Mouse (Mus musculus) embryonic facial prominence, embryonic 12.5 days (tissue): ENCODE data around the gene Fra10ac1. TPM values are rescaled to one million over a fixed set of nuclear protein-coding genes. Genes with fewer than 3 reads are reported as not detected.

Experiments
- ATAC-seq: fragments of 200-750 bp; cut with Nextera tagmentation; 2 replicates; pipeline ENCODE4 v1.8.0; 2017; ENCODE audit not compliant: insufficient number of reproducible peaks, insufficient read depth, low FRiP score, low TSS enrichment
- H3K27ac ChIP-seq: fragments of 300-500 bp; sonication (generic); 2 replicates; pipeline ENCODE4 v1.5.1; 2016; ENCODE audit warnings: mild to moderate bottlenecking
- H3K27me3 ChIP-seq: fragments of 300-500 bp; sonication (generic); 2 replicates; pipeline ENCODE4 v1.6.1; 2016; ENCODE audit warnings: mild to moderate bottlenecking, moderate library complexity
- H3K36me3 ChIP-seq: fragments of 300-500 bp; sonication (generic); 2 replicates; pipeline ENCODE4 v1.6.1; 2016; ENCODE audit warnings: mild to moderate bottlenecking
- H3K4me1 ChIP-seq: fragments of 300-500 bp; sonication (generic); 2 replicates; pipeline ENCODE4 v1.6.1; 2016
- H3K4me2 ChIP-seq: fragments of 300-500 bp; sonication (generic); replicated peaks from 2 replicates; pipeline ENCODE4 v1.6.1; 2016; ENCODE audit warnings: mild to moderate bottlenecking, moderate library complexity
- H3K4me3 ChIP-seq: fragments of 300-500 bp; sonication (generic); 2 replicates; pipeline ENCODE4 v1.5.1; 2016; ENCODE audit warnings: mild to moderate bottlenecking
- H3K9ac ChIP-seq: fragments of 300-500 bp; sonication (generic); 2 replicates; pipeline ENCODE4 v1.6.1; 2016; ENCODE audit warnings: mild to moderate bottlenecking, moderate library complexity
- H3K9me3 ChIP-seq: fragments of 300-500 bp; sonication (generic); 2 replicates; pipeline ENCODE4 v1.6.1; 2016; ENCODE audit warnings: mild to moderate bottlenecking, moderate library complexity
- WGBS: fragments of 180-500 bp; shearing (Covaris S2); methylation state at CpG from one replicate; pipeline ENCODE4 v1.1.7; 2016; 5-methylcytosine and 5-hydroxymethylcytosine counted together
- polyA plus RNA-seq: library from polyadenylated mRNA; unstranded; fragments of >200 nt; fragmentation: Nextera tagmentation; extraction: Ambion mirVana; gene quantifications from 2 replicates; pipeline ENCODE4 v1.2.1, GENCODE M21; 2016

Gene Fra10ac1
- polyA plus RNA-seq, 1 experiment from 2014 or later = 49.3 TPM

DNA sequence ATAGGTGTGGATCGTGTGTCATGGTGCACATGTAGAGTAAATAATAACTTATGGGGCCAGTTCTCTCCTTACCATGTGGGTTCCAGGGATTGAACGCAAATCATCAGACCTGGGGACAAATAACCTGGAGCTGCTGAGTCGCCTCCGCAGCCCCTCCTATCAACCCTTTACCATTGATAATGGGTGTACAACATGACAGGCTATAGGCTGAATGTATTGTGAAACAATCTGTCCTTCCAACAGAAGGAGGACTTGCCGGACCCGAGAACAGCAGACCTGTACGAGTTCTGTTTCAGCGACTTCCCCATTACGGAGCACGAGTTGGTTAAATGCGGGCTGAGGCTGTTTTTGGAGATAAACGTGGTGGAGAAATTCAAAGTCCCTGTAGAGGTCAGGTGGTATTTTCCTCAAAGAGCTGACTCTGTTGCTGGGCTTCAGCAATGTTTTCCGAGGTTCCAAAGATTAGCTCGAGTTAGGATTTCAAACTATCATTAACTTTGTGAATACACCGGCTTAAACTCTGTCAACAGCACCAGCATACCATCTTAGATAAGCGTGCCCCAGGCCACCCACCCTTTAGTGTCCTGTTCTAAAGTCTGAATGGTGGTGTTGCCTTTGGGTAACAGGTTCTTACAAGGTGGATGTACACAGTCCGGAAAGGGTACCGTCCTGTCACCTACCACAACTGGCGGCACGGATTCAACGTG lies 62.2 kb downstream of the Fra10ac1 start:
- H3K9ac ChIP-seq = no peak overlapping the region
- no peak overlapping the region for H3K27ac ChIP-seq
- H3K36me3 ChIP-seq = no peaks in the 10 kb centered on the region
- no peak for ATAC-seq
- H3K4me2 ChIP-seq = no peak overlapping the region
- no peak overlapping the region for H3K4me3 ChIP-seq
- H3K27me3 ChIP-seq = no peaks in the 10 kb centered on the region
- H3K9me3 ChIP-seq = no peaks in the 10 kb centered on the region
- 93% methylated on average over 21 of the region's 21 CpGs for WGBS
- no peaks in the 10 kb centered on the region for H3K4me1 ChIP-seq

DNA sequence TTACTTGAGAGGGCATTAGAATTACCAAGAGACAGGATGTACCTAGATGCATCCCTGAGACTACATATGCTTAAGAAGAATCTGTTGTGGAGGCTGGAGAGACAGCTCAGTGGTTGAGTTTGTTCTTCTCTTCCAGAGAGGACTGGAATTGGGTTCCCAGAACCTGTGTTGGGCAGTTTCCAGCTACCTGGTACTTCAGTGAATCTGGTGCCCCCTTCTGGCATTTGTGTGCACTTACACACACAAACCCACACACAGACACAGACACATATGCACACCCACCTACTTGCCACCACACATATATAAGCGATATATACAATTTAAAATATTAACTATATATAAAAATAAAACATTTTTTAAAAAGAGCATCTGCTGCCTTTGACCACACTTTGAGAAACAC lies 67.7 kb downstream of the Fra10ac1 start:
- no peak overlapping the region for H3K4me2 ChIP-seq
- H3K36me3 ChIP-seq = no peaks in the 10 kb centered on the region
- ATAC-seq = no peak
- no peaks in the 10 kb centered on the region for H3K9me3 ChIP-seq
- no peak overlapping the region for H3K27ac ChIP-seq
- H3K4me3 ChIP-seq = no peak overlapping the region
- H3K27me3 ChIP-seq = no peaks in the 10 kb centered on the region
- no peaks in the 10 kb centered on the region for H3K4me1 ChIP-seq
- H3K9ac ChIP-seq = no peak overlapping the region
- WGBS = 97% methylated on average over 1 of the region's 1 CpGs

- no peaks in the 10 kb centered on the region for H3K4me1 ChIP-seq
- no peak overlapping the region for H3K27ac ChIP-seq
- no peak overlapping the region for H3K4me2 ChIP-seq
- 71% methylated on average over 4 of the region's 4 CpGs for WGBS
- no peaks in the 10 kb centered on the region for H3K27me3 ChIP-seq
- H3K4me3 ChIP-seq = no peak overlapping the region
- no peak overlapping the region for H3K9ac ChIP-seq
- no peak for ATAC-seq
- no peaks in the 10 kb centered on the region for H3K9me3 ChIP-seq
- no peaks in the 10 kb centered on the region for H3K36me3 ChIP-seq
Measured at GRCm38 (mm10) chr19:38143540-38144271, 80.2 kb downstream of the Fra10ac1 start.

Other genes with a start within 250 kb of the Fra10ac1 start
- 13.5 and 15.0 TPM in 2 replicates for gene Myof, start 180.6 kb downstream of the Fra10ac1 start, polyA plus RNA-seq
- 23.8 and 26.7 TPM in 2 replicates for gene Cep55, start 169.1 kb downstream of the Fra10ac1 start, polyA plus RNA-seq
- not detected in 2 replicates for gene Ffar4, start 127.1 kb downstream of the Fra10ac1 start, polyA plus RNA-seq
- 2.3 and 2.5 TPM in 2 replicates for gene Rbp4, start 98.9 kb downstream of the Fra10ac1 start, polyA plus RNA-seq
- not detected in 2 replicates for gene Pde6c, start 91.4 kb downstream of the Fra10ac1 start, polyA plus RNA-seq
- 1.7 and 2.3 TPM in 2 replicates for gene Lgi1, start 40.4 kb upstream of the Fra10ac1 start, polyA plus RNA-seq
- gene Slc35g1, start 171.8 kb upstream of the Fra10ac1 start, polyA plus RNA-seq = 3.4 and 3.6 TPM in 2 replicates